Mouse (Mus musculus): Measurements from ENCODE around the gene Ehd4.

Ehd4 gene

DNA sequence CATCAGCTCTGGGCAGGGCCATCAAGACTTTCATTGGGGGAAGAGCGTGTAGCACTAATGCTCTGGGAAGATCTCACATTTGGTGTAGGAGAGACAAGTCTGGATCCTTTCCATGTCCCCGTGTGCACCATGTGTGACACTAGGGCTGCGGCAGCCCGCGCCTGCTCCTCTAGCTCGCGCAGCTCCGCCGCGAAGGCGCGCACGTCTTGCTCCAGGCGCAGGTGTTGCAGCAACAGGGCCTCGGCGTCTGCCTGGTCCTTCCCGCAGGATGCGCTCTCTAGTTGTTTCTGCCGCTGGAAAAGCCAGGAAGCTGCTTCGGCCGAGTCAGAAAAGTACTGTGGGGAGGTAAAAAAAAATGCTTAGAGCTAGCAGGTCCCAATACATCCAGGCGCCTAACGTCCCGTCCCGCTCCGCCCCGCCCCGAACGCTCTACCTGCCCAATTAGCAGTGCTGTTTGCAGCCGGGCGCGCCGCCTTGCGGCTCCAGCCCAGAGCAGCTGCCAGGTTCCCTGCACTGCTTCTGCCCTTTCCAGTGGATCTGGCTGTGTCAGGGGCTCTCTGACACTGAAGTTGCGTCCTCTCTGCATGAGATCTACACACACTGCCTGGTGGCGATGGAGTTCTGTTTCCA lies 78.2 kb downstream of the Ehd4 start:
- in situ Hi-C loops (cut with MboI, MseI): no loop called here

DNA sequence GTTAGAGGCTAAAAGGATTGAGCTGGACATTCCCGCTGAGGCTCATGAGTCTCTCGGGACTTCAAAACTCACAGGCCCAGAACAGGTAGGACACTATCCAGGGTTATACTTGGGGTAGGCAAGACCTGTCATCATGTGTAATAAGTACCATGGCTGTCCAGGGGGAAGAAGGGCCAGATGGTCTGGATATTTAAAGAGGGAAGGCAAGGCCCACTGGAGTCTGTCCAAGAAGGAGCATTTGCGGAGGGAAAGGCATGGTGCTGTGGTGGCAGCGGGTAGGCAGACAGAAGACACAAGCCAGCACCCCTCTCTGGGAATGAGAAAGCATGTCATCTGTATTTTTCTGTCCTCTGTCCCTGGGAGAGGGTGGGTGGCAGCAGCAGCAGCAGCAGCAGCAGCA lies 80.3 kb downstream of the Ehd4 start:
- in situ Hi-C loops (cut with MboI, MseI): no loop called here

GRCm38 (mm10) chr2:120069466-120069990 lies 84.9 kb downstream of the Ehd4 start:
- in situ Hi-C loops (cut with MboI, MseI): no loop called here

DNA sequence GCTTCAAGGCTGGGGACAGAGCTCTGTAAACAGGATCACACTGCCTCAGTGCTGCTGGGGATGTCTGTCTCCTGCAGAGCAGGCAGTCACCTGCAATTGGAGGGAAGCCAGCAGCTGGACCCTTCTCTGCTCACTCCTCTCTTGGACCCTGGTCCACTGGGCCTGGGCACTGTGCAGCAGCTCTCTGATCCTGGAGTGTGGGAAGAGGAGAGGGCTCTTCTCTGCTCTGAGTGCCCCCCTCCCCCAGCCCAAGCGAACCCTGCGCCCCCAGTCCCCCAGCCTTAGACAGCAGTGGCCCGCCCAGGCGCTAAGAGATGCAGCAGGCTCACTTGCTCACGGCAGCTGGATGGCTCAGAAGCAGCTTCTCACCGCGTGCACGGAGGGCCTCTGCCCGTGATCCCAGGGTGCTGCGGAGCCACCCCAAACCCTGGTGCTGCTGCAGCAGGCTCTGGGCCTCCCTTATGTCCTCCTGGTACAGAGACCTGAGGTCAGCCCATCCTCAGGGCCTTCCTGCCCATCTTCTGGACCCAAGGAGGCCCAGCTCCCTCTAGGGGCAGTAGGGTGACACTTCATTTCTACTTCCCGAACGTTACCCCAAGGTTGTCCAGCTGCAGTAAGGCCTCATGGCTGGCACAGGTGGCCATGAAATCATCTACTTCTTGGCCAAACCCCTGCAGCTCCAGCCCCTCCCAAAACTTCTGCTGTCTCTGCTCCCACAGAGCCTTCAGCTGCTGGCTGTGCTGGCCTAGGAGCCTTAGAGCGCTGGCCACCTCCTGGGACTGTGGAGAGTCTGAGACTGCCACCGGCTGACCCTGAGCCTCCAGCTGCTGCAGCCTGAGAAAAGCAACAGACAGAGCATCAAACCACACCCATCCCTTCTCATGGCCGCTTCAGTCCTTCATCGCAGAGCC lies 85.6 kb downstream of the Ehd4 start:
- in situ Hi-C loops (cut with MboI, MseI): no loop called here

- in situ Hi-C loops (cut with MboI, MseI): no loop called here
These were observed 88.2 kb downstream of the Ehd4 start for GRCm38 (mm10) chr2:120066224-120066623.

DNA sequence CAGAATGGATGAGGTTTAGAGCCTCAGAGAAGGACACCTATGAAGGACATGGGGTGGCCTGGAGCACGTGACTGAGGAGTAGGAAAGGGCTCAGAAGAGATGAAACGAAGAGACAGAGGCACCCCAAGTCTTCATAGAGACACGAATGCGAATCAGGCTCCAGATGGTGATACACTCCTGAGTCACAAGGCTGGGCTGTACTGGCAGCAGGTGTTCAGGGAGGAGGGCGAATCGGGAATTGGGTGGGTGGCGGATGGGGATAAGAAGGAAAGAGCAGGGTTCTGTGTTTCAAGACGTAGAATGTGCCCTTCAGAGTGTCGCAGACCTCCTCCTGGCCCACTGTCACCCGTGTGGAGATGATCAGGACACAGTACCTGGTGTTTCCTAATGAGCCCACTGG lies 89.2 kb downstream of the Ehd4 start:
- in situ Hi-C loops (cut with MboI, MseI): no loop called here

GRCm38 (mm10) chr2:120064639-120065038 lies 89.8 kb downstream of the Ehd4 start:
- in situ Hi-C loops (cut with MboI, MseI): no loop called here

DNA sequence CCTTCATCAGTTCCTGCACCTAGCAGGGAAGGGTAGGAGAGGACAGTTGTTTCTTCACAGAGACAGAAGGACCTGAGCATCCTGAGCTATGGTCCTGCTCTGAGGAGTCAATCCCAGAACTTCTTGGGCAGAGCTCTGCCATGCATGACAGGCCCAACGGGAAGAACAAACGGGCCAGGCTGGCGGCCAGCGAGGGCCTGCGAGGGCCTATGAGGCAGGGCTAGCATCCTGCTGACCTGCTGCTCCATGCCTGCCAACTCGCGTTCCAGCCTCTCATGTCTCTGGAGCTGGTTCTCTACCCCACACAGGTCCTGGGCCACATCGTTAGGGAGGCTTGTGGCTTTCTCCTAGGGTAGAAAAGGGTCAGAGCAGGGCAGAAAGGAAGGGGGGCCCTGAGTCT lies 92.2 kb downstream of the Ehd4 start:
- in situ Hi-C loops (cut with MboI, MseI): no loop called here

DNA sequence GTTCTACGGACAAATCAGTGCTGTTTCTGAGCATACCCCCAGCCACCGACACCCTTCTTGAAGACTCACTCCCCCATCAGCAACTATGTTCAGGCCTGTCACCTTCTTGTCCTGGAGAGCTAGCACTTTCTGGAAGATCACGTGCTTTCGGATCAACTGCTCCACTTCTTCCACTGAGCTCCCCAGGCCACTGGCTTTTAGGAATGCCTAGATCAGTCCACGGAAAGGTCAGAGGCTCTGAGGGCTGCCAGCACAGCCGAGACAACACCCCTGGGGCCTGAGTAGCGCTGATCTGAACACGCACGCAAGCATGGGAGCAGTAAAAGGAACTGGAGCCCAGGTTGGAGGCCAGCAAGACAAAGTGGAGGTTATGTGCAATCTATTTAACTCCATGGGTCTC lies 93.8 kb downstream of the Ehd4 start:
- in situ Hi-C loops (cut with MboI, MseI): no loop called here

GRCm38 (mm10) chr2:120060190-120060589 lies 94.2 kb downstream of the Ehd4 start:
- in situ Hi-C loops (cut with MboI, MseI): no loop called here

- in situ Hi-C loops (cut with MboI, MseI): no loop called here
These were observed 94.9 kb downstream of the Ehd4 start for GRCm38 (mm10) chr2:120059466-120059865.

DNA sequence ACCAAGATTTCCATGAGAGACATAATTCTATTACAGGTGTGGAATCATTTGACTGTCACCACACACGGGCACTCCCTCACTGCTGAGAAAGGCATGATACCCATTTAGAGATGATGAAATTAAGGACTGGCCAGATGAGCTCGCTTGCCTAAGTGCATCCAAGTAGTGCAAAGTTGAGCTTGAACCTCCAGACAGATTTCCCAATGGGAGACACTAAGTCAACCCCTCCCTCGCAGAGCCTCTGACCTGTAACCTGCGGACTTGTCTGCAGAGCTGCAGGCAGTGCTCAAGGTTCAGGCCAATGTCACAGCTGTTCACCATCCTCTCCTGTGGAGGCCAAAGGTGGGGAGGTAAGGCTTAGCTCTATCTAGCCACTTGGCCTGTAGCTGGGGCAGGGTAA lies 95.6 kb downstream of the Ehd4 start:
- in situ Hi-C loops (cut with MboI, MseI): no loop called here

- in situ Hi-C loops (cut with MboI, MseI): no loop called here
These were observed 98.5 kb downstream of the Ehd4 start for GRCm38 (mm10) chr2:120055923-120056322.

DNA sequence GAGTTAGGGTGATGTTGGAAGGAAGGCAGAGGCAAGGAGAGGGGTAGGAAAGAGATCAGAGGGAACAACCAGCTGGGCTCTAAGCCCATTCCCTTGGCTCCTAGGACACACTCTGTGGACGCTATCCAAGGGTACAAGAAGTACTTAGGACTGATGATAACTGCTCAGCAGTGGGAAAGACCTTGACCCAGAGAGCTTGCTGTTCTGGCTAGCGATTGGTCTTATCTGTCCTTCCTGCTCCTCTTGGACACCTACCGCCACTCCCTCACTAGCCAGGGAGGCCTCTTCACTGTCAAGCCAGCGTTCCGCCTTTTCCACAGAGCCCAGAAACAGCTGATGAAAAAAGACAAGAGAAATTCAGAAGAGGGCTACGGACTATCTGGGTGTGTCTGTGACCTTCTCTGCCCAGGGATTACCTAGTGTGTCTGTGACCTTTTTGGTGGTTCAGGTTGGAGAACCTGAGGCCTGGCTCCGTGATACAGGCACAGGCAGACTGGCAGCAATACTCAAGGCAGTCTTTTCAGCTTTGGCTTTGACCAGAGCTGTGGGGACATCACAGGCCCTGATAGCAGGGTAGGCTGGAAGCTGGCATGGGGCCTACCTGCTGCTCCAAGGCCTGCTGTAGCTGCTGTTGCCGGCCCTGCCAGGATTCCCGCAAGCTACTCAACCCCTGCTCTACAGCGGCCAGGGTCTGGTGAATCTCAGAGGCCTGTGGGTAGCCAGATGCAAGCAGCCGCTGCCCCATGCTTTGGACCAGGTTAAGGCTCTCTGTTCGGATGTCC lies 99.4 kb downstream of the Ehd4 start:
- in situ Hi-C loops (cut with MboI, MseI): no loop called here

- in situ Hi-C loops (cut with MboI, MseI): no loop called here
These were observed 103.0 kb downstream of the Ehd4 start for GRCm38 (mm10) chr2:120051405-120051804.

DNA sequence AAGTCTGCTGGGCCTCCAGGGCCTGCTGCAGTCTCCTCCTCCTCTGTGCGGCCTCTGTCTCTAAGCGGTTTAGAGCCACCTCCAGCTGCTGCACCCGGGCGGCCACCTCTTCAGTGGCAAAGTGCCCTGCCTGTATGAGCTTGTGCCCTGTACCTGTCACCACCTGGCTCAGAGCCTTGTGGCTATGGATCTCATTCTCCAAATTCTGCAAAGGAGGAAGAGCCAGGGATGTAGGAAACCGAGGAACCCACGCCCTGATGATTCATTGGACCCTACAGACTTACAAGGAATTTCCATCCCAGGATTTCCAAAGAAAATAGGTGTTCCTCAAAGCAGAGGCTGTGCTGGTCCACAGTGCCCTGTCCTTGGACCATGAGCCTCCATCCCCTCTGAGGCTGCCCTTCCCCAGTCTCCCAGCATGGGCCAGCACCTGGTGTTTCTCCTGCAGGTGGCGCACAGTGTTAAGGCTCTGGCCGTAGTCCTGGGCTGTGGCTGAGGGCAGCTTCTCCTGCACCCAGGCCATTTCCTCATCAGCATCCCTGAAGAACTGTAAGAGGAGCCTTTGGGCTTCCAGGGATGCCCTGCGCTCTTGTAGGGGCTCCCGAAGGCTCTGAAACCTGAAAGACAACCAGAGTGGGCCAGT lies 104.7 kb downstream of the Ehd4 start:
- in situ Hi-C loops (cut with MboI, MseI): loop anchor here (5.0 kb wide), 1 partner anchor 817 kb away; no protein-coding TSS in a partner anchor

DNA sequence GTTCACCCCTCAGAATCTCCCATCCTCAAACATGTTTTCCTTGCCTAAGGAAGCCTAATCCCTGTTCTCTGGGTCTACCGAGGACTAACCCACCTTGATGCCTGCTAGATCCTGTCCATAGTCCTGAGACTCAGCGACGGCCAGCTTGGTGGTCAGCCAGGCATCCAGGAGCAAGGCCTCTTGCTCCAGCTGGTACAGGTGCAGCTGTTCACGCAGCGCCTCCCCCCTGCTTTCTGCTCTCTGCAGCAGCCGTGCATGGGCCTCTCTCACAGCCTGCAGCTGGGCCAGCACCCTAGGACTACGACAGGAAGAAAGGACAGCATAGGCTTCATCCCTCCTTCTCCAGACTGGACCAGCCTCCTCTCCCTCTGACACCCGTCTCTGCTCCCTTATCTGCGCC lies 106.2 kb downstream of the Ehd4 start:
- in situ Hi-C loops (cut with MboI, MseI): loop anchor here (5.0 kb wide), 1 partner anchor 816 kb away; no protein-coding TSS in a partner anchor

DNA sequence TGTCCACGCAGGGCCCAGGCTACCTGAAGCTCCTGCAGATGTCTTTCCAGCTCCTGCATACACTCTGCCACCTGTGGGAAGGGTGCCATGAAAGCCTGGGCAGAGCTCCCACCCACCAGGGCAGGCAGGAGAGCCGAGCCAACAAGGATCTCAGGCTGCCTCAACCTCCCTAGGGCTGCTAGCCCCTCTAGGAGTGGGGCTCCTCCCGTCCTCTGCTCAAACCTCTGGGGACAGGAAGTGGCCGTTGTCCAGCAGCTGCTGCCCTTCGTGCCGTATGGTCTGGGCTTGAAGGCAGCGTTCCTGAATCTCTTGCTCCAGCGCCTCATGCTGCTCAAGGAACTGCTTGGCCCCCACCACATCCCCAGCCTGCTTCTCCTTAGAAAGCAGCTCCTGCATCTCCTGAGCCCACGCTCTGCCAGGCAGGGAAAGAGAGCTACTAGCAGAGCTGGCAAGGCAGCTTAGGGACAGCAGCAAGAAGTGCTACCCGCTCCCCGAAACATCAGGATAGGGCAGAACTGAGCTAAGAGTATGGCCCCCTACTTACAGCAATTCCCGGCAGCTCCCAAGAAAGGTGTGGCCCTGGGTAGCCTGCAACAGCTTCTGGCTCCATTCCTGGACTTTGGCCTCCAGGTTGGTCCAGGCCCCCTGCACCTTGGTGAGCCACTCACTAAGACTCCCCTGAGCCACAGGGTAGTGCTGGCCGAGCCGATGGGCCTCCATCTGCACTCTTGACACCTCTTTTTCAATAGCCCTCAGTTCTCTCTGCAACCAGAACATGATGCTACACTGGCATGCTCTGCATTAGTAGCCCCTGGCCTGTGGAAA lies 107.7 kb downstream of the Ehd4 start:
- in situ Hi-C loops (cut with MboI, MseI): loop anchor here (5.0 kb wide), 1 partner anchor 814 kb away; no protein-coding TSS in a partner anchor

DNA sequence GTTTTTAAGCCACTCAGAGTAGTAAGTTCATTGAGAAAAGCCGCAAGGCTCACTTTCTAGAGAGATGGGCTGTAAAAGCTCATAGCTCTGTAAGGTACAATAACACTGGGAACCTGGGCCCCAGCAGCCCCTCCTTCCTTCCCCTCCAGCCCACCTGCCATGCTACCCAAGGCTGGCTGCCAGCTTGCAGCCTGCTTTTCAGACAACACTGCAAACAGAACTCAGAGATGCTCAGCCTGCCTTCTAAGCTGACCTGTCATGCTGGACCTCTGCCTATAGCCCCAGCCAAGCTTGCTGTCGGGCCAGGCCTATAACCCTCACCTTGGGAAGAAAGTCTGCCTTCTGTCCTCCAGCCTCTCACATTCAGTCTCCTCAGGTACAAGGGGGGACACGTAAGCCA lies 109.7 kb downstream of the Ehd4 start:
- in situ Hi-C loops (cut with MboI, MseI): loop anchor here (5.0 kb wide), 1 partner anchor 812 kb away; no protein-coding TSS in a partner anchor

- in situ Hi-C loops (cut with MboI, MseI): no loop called here
These were observed 110.3 kb downstream of the Ehd4 start for GRCm38 (mm10) chr2:120044101-120044603.
